In the genomic region with DNA sequence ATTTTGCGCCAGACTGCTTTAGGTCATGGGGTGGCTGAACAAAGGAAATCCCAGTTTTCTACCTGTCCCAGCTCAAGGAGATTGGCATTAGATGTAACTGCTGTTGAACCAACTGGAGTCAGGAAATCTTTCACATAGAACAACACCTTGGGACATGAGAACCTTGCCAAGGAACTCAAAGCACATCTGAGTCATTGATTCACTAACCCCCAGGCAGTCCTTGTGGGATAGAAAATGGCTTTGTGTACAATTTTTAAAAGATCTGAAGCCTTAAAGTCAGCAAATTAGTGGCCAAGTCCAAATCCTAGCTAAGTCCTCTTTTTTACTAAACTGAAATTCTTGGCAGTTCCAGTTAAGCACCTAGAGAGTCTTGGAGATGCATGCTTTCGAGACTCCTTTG, we compare ENCODE assay signal across 29 mouse cellular contexts.
DNase-seq lines count a peak whose midpoint lies in the region; ATAC-seq and TF ChIP-seq lines count a peak whose summit lies in the region.
"Had no signal": no experiment of that assay in that cellular context is flagged by ENCODE, and none has a peak within 500 bp of the region (broad histone marks: within the 10 kb centered on the region; RNA-seq: fewer than 3 reads in every experiment).

No protein-coding gene starts in this region.

- H3K27ac ChIP-seq in kidney, embryonic 15.5 days = no peak overlapping the region
- H3K27ac ChIP-seq: embryonic facial prominence, embryonic 13.5 days; embryonic facial prominence, embryonic 15.5 days; forebrain, embryonic 10.5 days; forebrain, embryonic 12.5 days had no signal

- intact Hi-C loops in left cerebral cortex, postnatal 36 days (cut with DNase I) = no loop called here

- DNase-seq in kidney, adult 9 months = peak; percentile 32
- DNase-seq in 3T3-L1 (ENCODE audit: low read depth, low spot score) = peak; percentile 44
- peak; percentile 12 for DNase-seq in Muller cell, postnatal 12 days (ENCODE audit: inconsistent ontology term)
- DNase-seq in brain, embryonic 14.5 days (ENCODE audit: low read depth) = peak; percentile 24
- DNase-seq in left cerebral cortex, postnatal 36 days (ENCODE audit: low spot score in 2 of 2) = no peak
- DNase-seq: adrenal gland, adult 8-10 months; adrenal gland, postnatal 14 days; adrenal gland, postnatal 36 days; B cell, adult 2 months; cerebellum, adult 11 months; cerebellum, adult 18-20 months; cerebellum, adult 8-10 months; cerebellum, adult 9-11 months; cerebellum, postnatal 14 days; cerebellum, postnatal 36 days; embryo, embryonic 11 days had no signal

- no peak for TF ChIP-seq POLR2A in brain, embryonic 14.5 days (IDR thresholded peaks at IDR 0.05; ENCODE audit: borderline replicate concordance, extremely low read depth, insufficient read depth, insufficient read length, poor library complexity, severe bottlenecking)

- 72% methylated on average over 2 of the region's 2 CpGs for WGBS in kidney, embryonic 15.5 days

- H3K9ac ChIP-seq in kidney, embryonic 15.5 days = no peak overlapping the region
- H3K9ac ChIP-seq: embryonic facial prominence, embryonic 13.5 days; embryonic facial prominence, embryonic 15.5 days; forebrain, embryonic 12.5 days had no signal

- H3K27me3 ChIP-seq in kidney, embryonic 15.5 days = no peaks in the 10 kb centered on the region
- H3K27me3 ChIP-seq: CH12.LX; embryonic facial prominence, embryonic 13.5 days; embryonic facial prominence, embryonic 15.5 days had no signal

- no peaks in the 10 kb centered on the region for H3K36me3 ChIP-seq in kidney, embryonic 15.5 days
- H3K36me3 ChIP-seq: embryonic facial prominence, embryonic 13.5 days; embryonic facial prominence, embryonic 15.5 days; forebrain, embryonic 10.5 days; forebrain, embryonic 12.5 days; G1E had no signal

- H3K4me2 ChIP-seq in kidney, embryonic 15.5 days = no peak overlapping the region
- H3K4me2 ChIP-seq: embryonic facial prominence, embryonic 13.5 days; embryonic facial prominence, embryonic 15.5 days; forebrain, embryonic 12.5 days had no signal

- no peaks in the 10 kb centered on the region for H3K4me1 ChIP-seq in kidney, embryonic 15.5 days
- H3K4me1 ChIP-seq: embryonic facial prominence, embryonic 13.5 days; embryonic facial prominence, embryonic 15.5 days; forebrain, embryonic 10.5 days; forebrain, embryonic 12.5 days had no signal

- H3K4me3 ChIP-seq in kidney, embryonic 15.5 days (replicated peaks) = no peak overlapping the region
- H3K4me3 ChIP-seq: embryonic facial prominence, embryonic 13.5 days; embryonic facial prominence, embryonic 15.5 days; erythroblast, embryonic 14.5 days; forebrain, embryonic 10.5 days; forebrain, embryonic 12.5 days had no signal

- ATAC-seq in kidney, embryonic 15.5 days (replicated peaks; ENCODE audit: low FRiP score) = no peak; the same call in 1 of the 2 replicates
- ATAC-seq in monocyte, adult 5-6 weeks (replicated peaks; ENCODE audit: insufficient number of reproducible peaks, low FRiP score, low TSS enrichment, poor library complexity, severe bottlenecking) = no peak
- ATAC-seq: activated CD4-positive, CD25-positive, alpha-beta regulatory T cell, adult 4 months; CD4-positive, CD25-positive, alpha-beta regulatory T cell, adult 4 months; forebrain, embryonic 14.5 days; forebrain, embryonic 16.5 days had no signal

- TF ChIP-seq CTCF in brain, embryonic 14.5 days (IDR thresholded peaks at IDR 0.05; ENCODE audit: borderline replicate concordance, extremely low read depth, insufficient read depth, insufficient read length) = no peak

- H3K9me3 ChIP-seq in kidney, embryonic 15.5 days (replicated peaks) = no peaks in the 10 kb centered on the region
- H3K9me3 ChIP-seq: embryonic facial prominence, embryonic 13.5 days; embryonic facial prominence, embryonic 15.5 days; forebrain, embryonic 10.5 days; forebrain, embryonic 12.5 days; G1E had no signal

Comparison
In these comparisons a context has a peak if more than half of its experiments do, and no peak if none do; other contexts are left out.
1. DNase-seq: peak in kidney, adult 9 months (single experiment), 3T3-L1 (single experiment), Muller cell, postnatal 12 days (single experiment) and brain, embryonic 14.5 days (single experiment); none in left cerebral cortex, postnatal 36 days (0 of 2).